Mouse (Mus musculus) left cerebral cortex, adult 9 months (tissue): Measurements from ENCODE around the gene Pklr.

Experiments
- DNase-seq, 2 experiments: peaks; one replicate each; pipeline ENCODE4 v3.0.0; 2022; ENCODE audit warnings: low spot score in 2 of 2

Pklr gene

GRCm38 (mm10) chr3:89193853-89194252, 57.9 kb downstream of the Pklr start:
- DNase-seq: no peak
